Mouse (Mus musculus) mammary gland, adult 2 months (tissue): Measurements from ENCODE around the gene Hsd17b6. TPM values are rescaled to one million over a fixed set of nuclear protein-coding genes. Genes with fewer than 3 reads are reported as not detected.

Experiments used
- polyA plus RNA-seq: library from polyadenylated mRNA; depleted of rRNA; stranded (reverse); fragments of >200 nt; gene quantifications from 2 replicates; pipeline ENCODE4 v1.2.3, GENCODE M21; 2012; ENCODE audit warnings: low replicate concordance; rRNA removed

Hsd17b6 gene
- 0.48 TPM in 1 of 2 replicates, not detected in the other for polyA plus RNA-seq

GRCm38 (mm10) chr10:128007446-128007845 lies at the start of gene Hsd17b6:
Gene Hsd17b6 (minus strand): TSS chr10:128007611.

GRCm38 (mm10) chr10:128015068-128015934 lies 7.9 kb upstream of the Hsd17b6 start, which contains the start of gene Prim1:
Gene Prim1 (plus strand): TSS chr10:128015168.

Other genes starting within 250 kb of the Hsd17b6 start
- gene Rdh1, start 247.9 kb downstream of the Hsd17b6 start, polyA plus RNA-seq: 0.08 and 0.27 TPM in 2 replicates
- gene Rdh16f1, start 247.8 kb downstream of the Hsd17b6 start, polyA plus RNA-seq: 0.12 and 0.85 TPM in 2 replicates
- 0.37 TPM in 1 of 2 replicates, not detected in the other for gene Rdh9, start 231.2 kb downstream of the Hsd17b6 start, polyA plus RNA-seq
- 0.13 TPM in 2 replicates for gene Rdh16, start 206.5 kb downstream of the Hsd17b6 start, polyA plus RNA-seq
- not detected in 2 replicates for gene Rdh19, start 157.7 kb downstream of the Hsd17b6 start, polyA plus RNA-seq
- 0.10 TPM in 1 of 2 replicates, not detected in the other for gene Rdh16f2, start 141.1 kb downstream of the Hsd17b6 start, polyA plus RNA-seq
- gene Rdh7, start 118.8 kb downstream of the Hsd17b6 start, polyA plus RNA-seq: 1.9 TPM in 1 of 2 replicates, not detected in the other
- 0.07 and 0.30 TPM in 2 replicates for gene Sdr9c7, start 109.1 kb downstream of the Hsd17b6 start, polyA plus RNA-seq
- 1.6 and 3.1 TPM in 2 replicates for gene Prim1, start 7.6 kb upstream of the Hsd17b6 start, polyA plus RNA-seq
- 125 and 131 TPM in 2 replicates for gene Naca, start 28.0 kb upstream of the Hsd17b6 start, polyA plus RNA-seq
- 17.6 and 101 TPM in 2 replicates for gene Ptges3, start 51.3 kb upstream of the Hsd17b6 start, polyA plus RNA-seq
- 5,679 and 6,335 TPM in 2 replicates for gene Atp5b, start 75.7 kb upstream of the Hsd17b6 start, polyA plus RNA-seq
- gene Baz2a, start 84.0 kb upstream of the Hsd17b6 start, polyA plus RNA-seq: 38.7 and 43.5 TPM in 2 replicates
- gene Rbms2, start 172.7 kb upstream of the Hsd17b6 start, polyA plus RNA-seq: 141 and 190 TPM in 2 replicates
- 1.6 and 19.0 TPM in 2 replicates for gene Gls2, start 186.8 kb upstream of the Hsd17b6 start, polyA plus RNA-seq
- gene Spryd4, start 204.2 kb upstream of the Hsd17b6 start, polyA plus RNA-seq: 7.7 and 23.0 TPM in 2 replicates
- not detected in 2 replicates for gene Mip, start 218.2 kb upstream of the Hsd17b6 start, polyA plus RNA-seq
- 3.5 and 4.7 TPM in 2 replicates for gene Timeless, start 224.5 kb upstream of the Hsd17b6 start, polyA plus RNA-seq
- gene Apon, start 246.5 kb upstream of the Hsd17b6 start, polyA plus RNA-seq: 0.09 and 1.4 TPM in 2 replicates